Mouse (Mus musculus): ENCODE measurements at regions not wholly inside any gene's neighbourhood (a gene's known extent, or its start where the extent isn't known, plus 50 kb on each side); places are given as distances from the start of the nearest gene placed in this dataset.

GRCm38 (mm10) chr13:37680837-37681619 is 97.2 kb upstream of the Rreb1 start:
- no peak for TF ChIP-seq CTCF (conservative IDR thresholded peaks at IDR 0.05 in 1 of 2, IDR thresholded peaks at IDR 0.05 in 1 of 2; ENCODE audit: low read depth in 2 of 2, low read length in 2 of 2)
- no peak for TF ChIP-seq ZKSCAN1 (IDR thresholded peaks at IDR 0.05; ENCODE audit: borderline replicate concordance, low read depth, low read length)
- peak; percentile 75 for TF ChIP-seq EP300 (IDR thresholded peaks at IDR 0.05; ENCODE audit: low read length)
- 0 out of 2 replicates have a peak, but pooled peaks have one; percentile 31 for TF ChIP-seq MXI1 (IDR thresholded peaks at IDR 0.05; ENCODE audit: low read depth, low read length)
- TF ChIP-seq MEF2A (IDR thresholded peaks at IDR 0.05; ENCODE audit: borderline replicate concordance, low read depth, low read length) = 0 out of 2 replicates have a peak, but pooled peaks have one; percentile 38
- TF ChIP-seq IRF4 (IDR thresholded peaks at IDR 0.05; ENCODE audit: low read depth, low read length) = peak; percentile 92
- peak; percentile 65; the same call in 1 of the 2 replicates for TF ChIP-seq TCF12 (IDR thresholded peaks at IDR 0.05; ENCODE audit: low read depth, low read length)
- no peak for TF ChIP-seq NRF1 (IDR thresholded peaks at IDR 0.05; ENCODE audit: low read depth, low read length)
- no peak for TF ChIP-seq TBP (conservative IDR thresholded peaks at IDR 0.05; ENCODE audit: low read depth, low read length)
